Mouse (Mus musculus): ENCODE results near the gene Ptpre. TPM values are rescaled to one million over a fixed set of nuclear protein-coding genes. Genes with fewer than 3 reads are reported as not detected.

Gene Ptpre
- polyA plus RNA-seq, 1 experiment from 2014 or later: 3.0 TPM

GRCm38 (mm10) chr7:135526574-135527152, 10.6 kb upstream of the Ptpre start:
- Histone ChIP-seq H3K4me3 (ENCODE audit: low read depth, low read length) (no peak overlapping the region), H3K27ac (ENCODE audit: low read length) (no peak overlapping the region), H3K36me3 (ENCODE audit: control insufficient read depth, insufficient read depth) (no peaks in the 10 kb centered on the region), H3K4me1 (ENCODE audit: control insufficient read depth, low read depth, low read length) (peaks cover 5% of the 10 kb centered on the region), H3K9me3 (replicated peaks; ENCODE audit: control insufficient read depth, low read length) (no peaks in the 10 kb centered on the region), H3K27me3 (ENCODE audit: control insufficient read depth, insufficient read depth, low read depth, low read length) (no peaks in the 10 kb centered on the region), H3K4me2 (ENCODE audit: low read depth, low read length) (no peak overlapping the region), H3K9ac (ENCODE audit: low read depth, low read length) (no peak overlapping the region)
- WGBS (ENCODE audit: insufficient replicate concordance): 46% methylated on average over 3 of the region's 3 CpGs
- no peak for ATAC-seq (ENCODE audit: low read depth)

DNA sequence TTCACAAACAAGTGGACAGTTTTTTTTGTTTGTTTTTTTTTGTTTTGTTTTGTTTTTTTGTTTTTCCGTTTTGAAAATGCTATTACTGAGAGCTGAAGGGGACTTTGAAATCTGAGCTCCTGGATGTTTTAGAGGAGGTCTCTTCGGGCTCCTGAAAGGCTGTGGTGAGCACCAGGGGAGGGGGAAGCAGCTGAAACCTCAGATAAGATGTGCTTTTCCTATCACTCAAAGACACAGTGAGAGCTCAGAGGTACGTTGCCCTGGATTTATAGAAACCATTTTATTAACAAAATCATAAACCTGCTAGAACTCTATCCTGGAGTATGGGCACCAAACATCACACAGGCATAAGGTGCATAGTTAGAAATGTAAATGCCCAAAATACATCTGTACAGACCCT, 10.1 kb upstream of the Ptpre start:
- H3K4me1 ChIP-seq (ENCODE audit: control insufficient read depth, low read depth, low read length): peaks cover under 1% of the 10 kb centered on the region; the same call in 1 of the 2 replicates
- H3K27ac ChIP-seq (ENCODE audit: low read length): no peak overlapping the region
- H3K27me3 ChIP-seq (ENCODE audit: control insufficient read depth, insufficient read depth, low read depth, low read length): no peaks in the 10 kb centered on the region
- WGBS (ENCODE audit: insufficient replicate concordance): 14% methylated on average over 3 of the region's 3 CpGs
- H3K9ac ChIP-seq (ENCODE audit: low read depth, low read length): no peak overlapping the region
- H3K4me3 ChIP-seq (ENCODE audit: low read depth, low read length): no peak overlapping the region
- H3K4me2 ChIP-seq (ENCODE audit: low read depth, low read length): no peak overlapping the region
- ATAC-seq (ENCODE audit: low read depth): no peak
- H3K9me3 ChIP-seq (replicated peaks; ENCODE audit: control insufficient read depth, low read length): no peaks in the 10 kb centered on the region
- no peaks in the 10 kb centered on the region for H3K36me3 ChIP-seq (ENCODE audit: control insufficient read depth, insufficient read depth)

DNA sequence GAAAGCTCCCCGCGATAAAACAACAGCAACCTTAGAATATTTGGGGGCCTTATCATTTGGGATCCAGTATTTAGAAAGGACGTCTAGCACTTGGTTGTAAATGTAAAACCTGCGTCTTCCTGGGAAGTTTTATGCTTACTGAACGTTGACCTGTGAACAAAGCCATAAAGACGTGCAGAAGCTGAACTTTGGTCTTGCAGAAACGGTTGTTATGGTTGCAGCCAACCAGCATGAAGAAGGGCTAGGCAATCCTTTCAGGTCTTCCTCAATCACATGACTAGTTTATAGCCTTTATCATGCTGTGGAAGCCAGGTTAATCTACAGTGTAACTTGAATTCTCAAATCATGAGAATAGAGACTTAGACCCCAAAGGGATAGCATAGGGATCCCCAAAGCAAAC, 8.8 kb upstream of the Ptpre start, which contains the start of gene Clrn3:
Gene Clrn3 (minus strand): TSS at position 140 of the 400 bp plus-strand sequence.
- Histone ChIP-seq H3K27me3 (ENCODE audit: control insufficient read depth, insufficient read depth, low read depth, low read length) (no peaks in the 10 kb centered on the region), H3K4me3 (ENCODE audit: low read depth, low read length) (no peak within 1 kb of the TSS), H3K27ac (ENCODE audit: low read length) (no peak within 1 kb of the TSS), H3K4me1 (ENCODE audit: control insufficient read depth, low read depth, low read length) (no peaks in the 10 kb centered on the region), H3K9ac (ENCODE audit: low read depth, low read length) (no peak within 1 kb of the TSS), H3K9me3 (replicated peaks; ENCODE audit: control insufficient read depth, low read length) (no peaks in the 10 kb centered on the region), H3K4me2 (ENCODE audit: low read depth, low read length) (no peak within 1 kb of the TSS), H3K36me3 (ENCODE audit: control insufficient read depth, insufficient read depth) (no peaks in the 10 kb centered on the region)
- WGBS (ENCODE audit: insufficient replicate concordance): 67% methylated on average over 7 of the region's 7 CpGs
- ATAC-seq (ENCODE audit: low read depth): no peak

DNA sequence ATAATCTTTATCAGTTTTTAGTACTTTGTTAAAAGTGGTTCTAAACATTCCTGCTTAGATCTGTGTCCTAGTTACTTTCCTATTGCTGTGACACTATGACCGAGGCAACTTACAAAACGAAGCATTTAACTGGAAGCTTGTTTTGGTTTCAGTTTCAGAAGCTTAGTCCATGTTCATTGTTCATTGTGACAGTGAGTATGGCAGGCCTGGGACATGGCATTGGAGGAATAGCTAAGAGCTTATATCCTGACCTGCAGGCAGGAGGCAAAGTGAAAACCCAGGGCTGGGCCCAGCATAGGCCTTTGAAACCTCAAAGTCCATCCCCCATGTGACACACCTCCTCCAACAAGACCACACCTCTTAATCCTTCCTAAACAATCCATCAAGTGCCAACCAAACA, 8.2 kb upstream of the Ptpre start:
- Histone ChIP-seq H3K9ac (ENCODE audit: low read depth, low read length) (no peak overlapping the region), H3K4me1 (ENCODE audit: control insufficient read depth, low read depth, low read length) (no peaks in the 10 kb centered on the region), H3K27ac (ENCODE audit: low read length) (no peak overlapping the region), H3K36me3 (ENCODE audit: control insufficient read depth, insufficient read depth) (no peaks in the 10 kb centered on the region), H3K27me3 (ENCODE audit: control insufficient read depth, insufficient read depth, low read depth, low read length) (no peaks in the 10 kb centered on the region), H3K9me3 (replicated peaks; ENCODE audit: control insufficient read depth, low read length) (no peaks in the 10 kb centered on the region), H3K4me3 (ENCODE audit: low read depth, low read length) (no peak overlapping the region), H3K4me2 (ENCODE audit: low read depth, low read length) (no peak overlapping the region)
- ATAC-seq (ENCODE audit: low read depth): no peak
- whole genome bisulfite sequencing (ENCODE audit: insufficient replicate concordance): 66% methylated on average over 2 of the region's 2 CpGs

- ATAC-seq (ENCODE audit: low read depth): no peak
- no peak overlapping the region for H3K27ac ChIP-seq (ENCODE audit: low read length)
- peaks cover 5% of the 10 kb centered on the region; the same call in 1 of the 2 replicates for H3K27me3 ChIP-seq (ENCODE audit: control insufficient read depth, insufficient read depth, low read depth, low read length)
- no peak overlapping the region for H3K9ac ChIP-seq (ENCODE audit: low read depth, low read length)
- 17% methylated on average over 2 of the region's 2 CpGs for WGBS (ENCODE audit: insufficient replicate concordance)
- peaks cover 6% of the 10 kb centered on the region for H3K4me1 ChIP-seq (ENCODE audit: control insufficient read depth, low read depth, low read length)
- no peak overlapping the region for H3K4me2 ChIP-seq (ENCODE audit: low read depth, low read length)
- H3K4me3 ChIP-seq (ENCODE audit: low read depth, low read length): no peak overlapping the region
- H3K9me3 ChIP-seq (replicated peaks; ENCODE audit: control insufficient read depth, low read length): no peaks in the 10 kb centered on the region
- no peaks in the 10 kb centered on the region for H3K36me3 ChIP-seq (ENCODE audit: control insufficient read depth, insufficient read depth)
Measured at GRCm38 (mm10) chr7:135534548-135535189, 2.6 kb upstream of the Ptpre start.

DNA sequence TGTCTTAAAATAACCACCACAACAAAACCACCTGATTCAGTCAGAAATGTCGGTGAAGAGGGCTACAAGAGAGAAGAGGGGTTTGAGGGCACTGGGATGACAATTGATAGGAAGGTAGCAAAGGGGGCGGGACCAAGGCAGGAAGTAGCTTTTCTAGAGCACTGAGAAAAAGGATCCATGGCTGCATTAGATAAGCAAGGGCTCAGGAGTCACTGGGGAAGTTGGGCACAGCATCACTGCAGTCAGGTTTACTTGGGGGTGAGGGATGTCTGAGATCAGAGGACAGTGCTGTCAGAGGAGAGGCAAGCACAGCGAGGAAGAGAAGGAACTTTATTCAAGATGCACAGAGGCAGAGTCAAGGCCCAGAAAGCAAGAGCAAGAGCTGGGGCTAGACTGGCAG, 1.4 kb upstream of the Ptpre start:
- WGBS (ENCODE audit: insufficient replicate concordance): 34% methylated on average over 3 of the region's 3 CpGs
- Histone ChIP-seq H3K4me1 (ENCODE audit: control insufficient read depth, low read depth, low read length) (peaks cover 6% of the 10 kb centered on the region), H3K4me2 (ENCODE audit: low read depth, low read length) (no peak overlapping the region), H3K4me3 (ENCODE audit: low read depth, low read length) (no peak overlapping the region), H3K9me3 (replicated peaks; ENCODE audit: control insufficient read depth, low read length) (no peaks in the 10 kb centered on the region), H3K27me3 (ENCODE audit: control insufficient read depth, insufficient read depth, low read depth, low read length) (peaks cover 5% of the 10 kb centered on the region; the same call in 1 of the 2 replicates), H3K36me3 (ENCODE audit: control insufficient read depth, insufficient read depth) (no peaks in the 10 kb centered on the region), H3K27ac (ENCODE audit: low read length) (no peak overlapping the region), H3K9ac (ENCODE audit: low read depth, low read length) (no peak overlapping the region)
- no peak for ATAC-seq (ENCODE audit: low read depth)

GRCm38 (mm10) chr7:135537948-135538741, 864 bp downstream of the Ptpre start:
- peak; percentile 25; the same call in 1 of the 2 replicates for ATAC-seq (ENCODE audit: low read depth)
- Histone ChIP-seq H3K27me3 (ENCODE audit: control insufficient read depth, insufficient read depth, low read depth, low read length) (peaks cover 5% of the 10 kb centered on the region; the same call in 1 of the 2 replicates), H3K4me2 (ENCODE audit: low read depth, low read length) (peak overlapping the region; percentile 88), H3K9me3 (replicated peaks; ENCODE audit: control insufficient read depth, low read length) (no peaks in the 10 kb centered on the region), H3K27ac (ENCODE audit: low read length) (no peak overlapping the region), H3K36me3 (ENCODE audit: control insufficient read depth, insufficient read depth) (no peaks in the 10 kb centered on the region), H3K4me1 (ENCODE audit: control insufficient read depth, low read depth, low read length) (peaks cover 6% of the 10 kb centered on the region), H3K9ac (ENCODE audit: low read depth, low read length) (peak overlapping the region; percentile 72), H3K4me3 (ENCODE audit: low read depth, low read length) (peak overlapping the region; percentile 63)
- WGBS (ENCODE audit: insufficient replicate concordance): under 1% methylated on average over 71 of the region's 71 CpGs

DNA sequence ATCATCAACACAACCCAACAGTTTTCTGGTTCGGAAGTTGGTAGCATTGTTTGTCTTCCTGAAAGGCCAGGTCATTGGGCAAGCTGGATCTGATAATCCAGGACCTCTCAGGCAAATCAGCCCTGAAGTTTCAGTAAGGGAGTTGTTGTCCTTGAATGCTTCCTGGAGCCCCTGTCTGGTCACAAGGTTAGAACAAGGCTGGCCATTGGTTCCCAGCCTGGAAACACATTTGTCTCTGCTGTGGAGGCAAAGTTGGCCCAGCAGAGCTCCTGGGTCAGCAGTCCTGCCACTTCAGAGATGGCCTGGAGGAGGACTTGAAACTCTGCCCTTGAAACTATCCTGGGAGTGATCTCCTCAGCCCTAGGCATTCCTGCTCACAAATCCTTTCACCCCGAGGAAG, 2.1 kb downstream of the Ptpre start:
- ATAC-seq (ENCODE audit: low read depth): no peak
- 16% methylated on average over 2 of the region's 2 CpGs for whole genome bisulfite sequencing (ENCODE audit: insufficient replicate concordance)

GRCm38 (mm10) chr7:135542235-135542634, 5.0 kb downstream of the Ptpre start:
- no peaks in the 10 kb centered on the region for H3K36me3 ChIP-seq (ENCODE audit: control insufficient read depth, insufficient read depth)
- H3K27ac ChIP-seq (ENCODE audit: low read length): no peak overlapping the region
- H3K9me3 ChIP-seq (replicated peaks; ENCODE audit: control insufficient read depth, low read length): no peaks in the 10 kb centered on the region
- WGBS (ENCODE audit: insufficient replicate concordance): 61% methylated on average over 3 of the region's 3 CpGs
- no peak overlapping the region for H3K4me2 ChIP-seq (ENCODE audit: low read depth, low read length)
- no peak overlapping the region for H3K9ac ChIP-seq (ENCODE audit: low read depth, low read length)
- H3K4me1 ChIP-seq (ENCODE audit: control insufficient read depth, low read depth, low read length): peaks cover 6% of the 10 kb centered on the region
- peaks cover 5% of the 10 kb centered on the region; the same call in 1 of the 2 replicates for H3K27me3 ChIP-seq (ENCODE audit: control insufficient read depth, insufficient read depth, low read depth, low read length)
- no peak for ATAC-seq (ENCODE audit: low read depth)
- H3K4me3 ChIP-seq (ENCODE audit: low read depth, low read length): no peak overlapping the region

More for the DNA sequence above, 2.1 kb downstream of the Ptpre start:
- Histone ChIP-seq H3K9me3 (replicated peaks; ENCODE audit: control insufficient read depth, low read length) (no peaks in the 10 kb centered on the region), H3K27ac (ENCODE audit: low read length) (no peak overlapping the region), H3K4me2 (ENCODE audit: low read depth, low read length) (peak overlapping the region; percentile 88; the same call in 1 of the 2 replicates), H3K36me3 (ENCODE audit: control insufficient read depth, insufficient read depth) (no peaks in the 10 kb centered on the region), H3K4me3 (ENCODE audit: low read depth, low read length) (no peak overlapping the region), H3K9ac (ENCODE audit: low read depth, low read length) (no peak overlapping the region), H3K27me3 (ENCODE audit: control insufficient read depth, insufficient read depth, low read depth, low read length) (peaks cover 5% of the 10 kb centered on the region; the same call in 1 of the 2 replicates), H3K4me1 (ENCODE audit: control insufficient read depth, low read depth, low read length) (peaks cover 6% of the 10 kb centered on the region)

All from liver, embryonic 16.5 days (tissue).